Mouse (Mus musculus) liver, postnatal 0 days (tissue): Measurements from ENCODE around the gene C77080.

Experiments
- CTCF ChIP-seq: sonication (generic); IDR thresholded peaks from 2 replicates; pipeline ENCODE4 v1.5.1; 2016; ENCODE audit warnings: antibody characterized with exemption, low read depth
- EP300 ChIP-seq: IDR thresholded peaks from 2 replicates; pipeline ENCODE4 v1.6.1; 2016; ENCODE audit warnings: antibody characterized with exemption, low read depth, mild to moderate bottlenecking

- TF ChIP-seq CTCF, result no peak
- TF ChIP-seq EP300, result no peak
These were observed 25.7 kb upstream of the C77080 start for GRCm38 (mm10) chr4:129286683-129287471.
